Mouse (Mus musculus): Measurements from ENCODE around the gene Fbxo28.

Fbxo28 gene

GRCm38 (mm10) chr1:182340821-182341781 is at the start of gene Fbxo28:
Fbxo28 (minus strand) TSS chr1:182341629.
- no peak; the same call in 1 of the 2 replicates for TF ChIP-seq GATA4 (IDR thresholded peaks at IDR 0.05; ENCODE audit: insufficient replicate concordance, low read length)

GRCm38 (mm10) chr1:182388729-182389128 is 47.3 kb upstream of the Fbxo28 start:
- TF ChIP-seq GATA4 (IDR thresholded peaks at IDR 0.05; ENCODE audit: insufficient replicate concordance, low read length) = no peak

GRCm38 (mm10) chr1:182386449-182386848 is 45.0 kb upstream of the Fbxo28 start:
- no peak for TF ChIP-seq GATA4 (IDR thresholded peaks at IDR 0.05; ENCODE audit: insufficient replicate concordance, low read length)

GRCm38 (mm10) chr1:182383096-182383495 is 41.7 kb upstream of the Fbxo28 start:
- no peak for TF ChIP-seq GATA4 (IDR thresholded peaks at IDR 0.05; ENCODE audit: insufficient replicate concordance, low read length)

- no peak for TF ChIP-seq GATA4 (IDR thresholded peaks at IDR 0.05; ENCODE audit: insufficient replicate concordance, low read length)
Observed at GRCm38 (mm10) chr1:182381327-182381726, 39.9 kb upstream of the Fbxo28 start.

GRCm38 (mm10) chr1:182380683-182381082 is 39.3 kb upstream of the Fbxo28 start:
- TF ChIP-seq GATA4 (IDR thresholded peaks at IDR 0.05; ENCODE audit: insufficient replicate concordance, low read length) = no peak

- no peak for TF ChIP-seq GATA4 (IDR thresholded peaks at IDR 0.05; ENCODE audit: insufficient replicate concordance, low read length)
Observed at GRCm38 (mm10) chr1:182378876-182379275, 37.4 kb upstream of the Fbxo28 start.

- TF ChIP-seq GATA4 (IDR thresholded peaks at IDR 0.05; ENCODE audit: insufficient replicate concordance, low read length) = no peak
Observed at GRCm38 (mm10) chr1:182378205-182378835, 36.9 kb upstream of the Fbxo28 start.

- TF ChIP-seq GATA4 (IDR thresholded peaks at IDR 0.05; ENCODE audit: insufficient replicate concordance, low read length) = no peak
Observed at GRCm38 (mm10) chr1:182377519-182377918, 36.1 kb upstream of the Fbxo28 start.

GRCm38 (mm10) chr1:182376826-182377225 is 35.4 kb upstream of the Fbxo28 start:
- no peak for TF ChIP-seq GATA4 (IDR thresholded peaks at IDR 0.05; ENCODE audit: insufficient replicate concordance, low read length)

- TF ChIP-seq GATA4 (IDR thresholded peaks at IDR 0.05; ENCODE audit: insufficient replicate concordance, low read length) = no peak
Observed at GRCm38 (mm10) chr1:182376221-182376620, 34.8 kb upstream of the Fbxo28 start.

GRCm38 (mm10) chr1:182371891-182372290 is 30.5 kb upstream of the Fbxo28 start:
- TF ChIP-seq GATA4 (IDR thresholded peaks at IDR 0.05; ENCODE audit: insufficient replicate concordance, low read length) = no peak

GRCm38 (mm10) chr1:182369435-182369834 is 28.0 kb upstream of the Fbxo28 start:
- no peak for TF ChIP-seq GATA4 (IDR thresholded peaks at IDR 0.05; ENCODE audit: insufficient replicate concordance, low read length)

- no peak for TF ChIP-seq GATA4 (IDR thresholded peaks at IDR 0.05; ENCODE audit: insufficient replicate concordance, low read length)
Observed at GRCm38 (mm10) chr1:182368782-182369181, 27.4 kb upstream of the Fbxo28 start.

- no peak for TF ChIP-seq GATA4 (IDR thresholded peaks at IDR 0.05; ENCODE audit: insufficient replicate concordance, low read length)
Observed at GRCm38 (mm10) chr1:182368309-182368708, 26.9 kb upstream of the Fbxo28 start.
